Mouse (Mus musculus): Measurements from ENCODE around the gene Gm20489. TPM values are rescaled to one million over a fixed set of nuclear protein-coding genes. Genes with fewer than 3 reads are reported as not detected.
A peak's percentile ranks its signal among the peaks of the same experiment; 100 is the strongest.

The Gm20489 gene
- polyA plus RNA-seq, 1 experiment from 2014 or later = not detected

DNA sequence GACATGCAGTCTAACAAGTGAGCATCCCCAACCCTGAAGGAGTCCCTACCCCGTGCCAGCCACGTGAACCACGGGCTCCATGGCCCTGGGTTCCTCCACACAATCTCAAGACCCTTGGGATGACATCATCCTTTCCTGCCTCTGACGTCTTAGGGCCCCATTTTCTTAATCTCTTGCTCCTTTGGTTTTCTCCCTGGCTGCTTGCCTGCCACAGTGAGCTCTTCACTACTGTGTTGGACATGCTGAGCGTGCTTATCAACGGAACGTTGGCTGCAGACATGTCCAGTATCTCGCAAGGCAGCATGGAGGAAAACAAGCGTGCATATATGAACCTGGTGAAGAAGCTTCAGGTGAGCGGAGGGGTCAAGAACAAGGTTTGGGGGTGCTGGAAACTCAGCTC is 21.3 kb upstream of the Gm20489 start:
- Histone ChIP-seq H3K4me2 (ENCODE audit: low read length) (no peak overlapping the region), H3K36me3 (ENCODE audit: control insufficient read depth, insufficient read depth, low read length) (peaks cover 79% of the 10 kb centered on the region), H3K4me3 (ENCODE audit: low read depth, low read length) (no peak overlapping the region), H3K9ac (ENCODE audit: low read length) (no peak overlapping the region), H3K27me3 (replicated peaks; ENCODE audit: control insufficient read depth, insufficient read depth, low read length) (no peaks in the 10 kb centered on the region), H3K4me1 (replicated peaks; ENCODE audit: control insufficient read depth, insufficient read depth, low read length) (no peaks in the 10 kb centered on the region), H3K27ac (ENCODE audit: low read depth) (no peak overlapping the region), H3K9me3 (ENCODE audit: control insufficient read depth, low read length) (no peaks in the 10 kb centered on the region)
- DNase-seq (ENCODE audit: low spot score) (no peak), ATAC-seq (replicated peaks; ENCODE audit: low FRiP score, low TSS enrichment, low read depth) (no peak)
- WGBS = 91% methylated on average over 10 of the region's 10 CpGs

GRCm38 (mm10) chrX:101289037-101289436 is 20.2 kb upstream of the Gm20489 start:
- 94% methylated on average over 7 of the region's 7 CpGs for WGBS
- H3K27ac ChIP-seq (ENCODE audit: low read depth) = no peak overlapping the region
- no peak overlapping the region for H3K4me3 ChIP-seq (ENCODE audit: low read depth, low read length)
- no peak for DNase-seq (ENCODE audit: low spot score)
- no peaks in the 10 kb centered on the region for H3K9me3 ChIP-seq (ENCODE audit: control insufficient read depth, low read length)
- H3K27me3 ChIP-seq (replicated peaks; ENCODE audit: control insufficient read depth, insufficient read depth, low read length) = 0 out of 2 replicates have a peak, but pooled peaks cover 3% of the 10 kb centered on the region
- H3K4me2 ChIP-seq (ENCODE audit: low read length) = no peak overlapping the region
- no peak overlapping the region for H3K9ac ChIP-seq (ENCODE audit: low read length)
- H3K4me1 ChIP-seq (replicated peaks; ENCODE audit: control insufficient read depth, insufficient read depth, low read length) = no peaks in the 10 kb centered on the region
- ATAC-seq (replicated peaks; ENCODE audit: low FRiP score, low TSS enrichment, low read depth) = no peak
- H3K36me3 ChIP-seq (ENCODE audit: control insufficient read depth, insufficient read depth, low read length) = peaks cover 80% of the 10 kb centered on the region

DNA sequence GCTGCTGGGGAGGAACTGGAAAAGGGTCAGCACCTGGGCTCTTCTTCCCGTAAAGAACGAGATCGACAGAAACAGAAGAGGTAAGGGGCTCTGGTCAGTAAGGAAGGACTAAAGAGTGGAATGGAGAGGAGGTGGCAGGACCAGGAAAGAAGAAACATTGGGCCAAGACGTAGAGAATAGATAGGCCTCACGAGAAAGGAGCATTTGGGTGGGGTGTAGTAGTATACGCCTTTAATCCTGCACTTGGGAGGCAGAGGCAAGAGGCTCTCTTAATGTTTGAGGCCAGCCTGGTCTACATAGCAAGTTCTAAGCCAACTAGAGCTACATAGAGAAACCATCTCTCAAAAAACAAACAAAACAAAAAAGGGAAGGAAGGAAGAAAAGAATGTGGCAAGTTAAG is 19.6 kb upstream of the Gm20489 start:
- Histone ChIP-seq H3K36me3 (ENCODE audit: control insufficient read depth, insufficient read depth, low read length) (peaks cover 80% of the 10 kb centered on the region), H3K9me3 (ENCODE audit: control insufficient read depth, low read length) (no peaks in the 10 kb centered on the region), H3K27me3 (replicated peaks; ENCODE audit: control insufficient read depth, insufficient read depth, low read length) (0 out of 2 replicates have a peak, but pooled peaks cover 3% of the 10 kb centered on the region), H3K9ac (ENCODE audit: low read length) (no peak overlapping the region), H3K4me1 (replicated peaks; ENCODE audit: control insufficient read depth, insufficient read depth, low read length) (no peaks in the 10 kb centered on the region), H3K4me3 (ENCODE audit: low read depth, low read length) (no peak overlapping the region), H3K27ac (ENCODE audit: low read depth) (no peak overlapping the region), H3K4me2 (ENCODE audit: low read length) (no peak overlapping the region)
- no peak for DNase-seq (ENCODE audit: low spot score)
- no peak for ATAC-seq (replicated peaks; ENCODE audit: low FRiP score, low TSS enrichment, low read depth)
- WGBS = 93% methylated on average over 6 of the region's 6 CpGs

GRCm38 (mm10) chrX:101287543-101287942 is 18.7 kb upstream of the Gm20489 start:
- no peaks in the 10 kb centered on the region for H3K9me3 ChIP-seq (ENCODE audit: control insufficient read depth, low read length)
- no peak overlapping the region for H3K4me2 ChIP-seq (ENCODE audit: low read length)
- H3K4me3 ChIP-seq (ENCODE audit: low read depth, low read length) = no peak overlapping the region
- H3K9ac ChIP-seq (ENCODE audit: low read length) = no peak overlapping the region
- no peak overlapping the region for H3K27ac ChIP-seq (ENCODE audit: low read depth)
- peaks cover 78% of the 10 kb centered on the region for H3K36me3 ChIP-seq (ENCODE audit: control insufficient read depth, insufficient read depth, low read length)
- H3K27me3 ChIP-seq (replicated peaks; ENCODE audit: control insufficient read depth, insufficient read depth, low read length) = 0 out of 2 replicates have a peak, but pooled peaks cover 3% of the 10 kb centered on the region
- ATAC-seq (replicated peaks; ENCODE audit: low FRiP score, low TSS enrichment, low read depth) (no peak), DNase-seq (ENCODE audit: low spot score) (no peak)
- no peaks in the 10 kb centered on the region for H3K4me1 ChIP-seq (replicated peaks; ENCODE audit: control insufficient read depth, insufficient read depth, low read length)
- 84% methylated on average over 3 of the region's 3 CpGs for WGBS

DNA sequence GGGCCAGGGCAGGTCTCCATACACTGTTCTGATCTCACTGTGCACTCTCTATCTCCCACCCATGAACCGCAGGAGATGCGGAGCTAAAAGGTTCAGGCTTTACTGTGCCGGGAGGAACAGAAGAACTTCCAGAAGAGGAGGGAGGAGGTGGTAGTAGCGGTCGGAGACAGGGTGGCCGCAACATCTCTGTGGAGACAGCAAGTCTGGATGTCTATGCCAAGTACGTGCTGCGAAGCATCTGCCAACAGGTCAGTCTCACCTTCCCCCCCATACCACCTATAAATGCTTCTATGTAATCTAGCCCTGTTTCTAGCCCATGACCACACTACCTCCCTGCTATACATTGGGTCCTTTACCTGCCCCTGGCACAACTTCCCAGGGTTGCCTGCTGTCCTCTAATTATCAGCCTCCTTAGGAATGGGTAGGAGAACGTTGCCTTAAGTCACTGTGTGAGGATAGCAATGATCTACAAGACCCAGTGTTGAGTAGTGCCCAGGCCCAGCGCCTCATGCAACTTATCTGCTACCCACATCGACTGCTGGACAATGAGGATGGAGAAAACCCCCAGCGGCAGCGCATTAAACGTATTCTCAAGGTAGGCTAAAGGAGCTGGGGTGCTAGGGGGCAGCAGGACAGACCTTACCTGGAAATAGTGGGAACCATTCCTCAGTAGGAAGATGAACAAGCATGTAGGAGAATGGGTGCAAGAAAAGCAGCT is 17.3 kb upstream of the Gm20489 start:
- 89% methylated on average over 14 of the region's 14 CpGs for WGBS
- no peak overlapping the region for H3K27ac ChIP-seq (ENCODE audit: low read depth)

GRCm38 (mm10) chrX:101285534-101285933 is 16.7 kb upstream of the Gm20489 start:
- H3K9ac ChIP-seq (ENCODE audit: low read length) = no peak overlapping the region
- 28% methylated on average over 6 of the region's 6 CpGs for WGBS
- peaks cover 79% of the 10 kb centered on the region for H3K36me3 ChIP-seq (ENCODE audit: control insufficient read depth, insufficient read depth, low read length)
- no peak overlapping the region for H3K4me3 ChIP-seq (ENCODE audit: low read depth, low read length)
- no peak overlapping the region for H3K27ac ChIP-seq (ENCODE audit: low read depth)
- no peak overlapping the region for H3K4me2 ChIP-seq (ENCODE audit: low read length)
- DNase-seq (ENCODE audit: low spot score) (peak; percentile 72), ATAC-seq (replicated peaks; ENCODE audit: low FRiP score, low TSS enrichment, low read depth) (no peak; the same call in 1 of the 2 replicates)
- H3K27me3 ChIP-seq (replicated peaks; ENCODE audit: control insufficient read depth, insufficient read depth, low read length) = 0 out of 2 replicates have a peak, but pooled peaks cover 3% of the 10 kb centered on the region
- H3K9me3 ChIP-seq (ENCODE audit: control insufficient read depth, low read length) = no peaks in the 10 kb centered on the region
- H3K4me1 ChIP-seq (replicated peaks; ENCODE audit: control insufficient read depth, insufficient read depth, low read length) = no peaks in the 10 kb centered on the region

More for the DNA sequence above, 17.3 kb upstream of the Gm20489 start:
- DNase-seq (ENCODE audit: low spot score) (no peak), ATAC-seq (replicated peaks; ENCODE audit: low FRiP score, low TSS enrichment, low read depth) (no peak)
- Histone ChIP-seq H3K4me2 (ENCODE audit: low read length) (no peak overlapping the region), H3K4me3 (ENCODE audit: low read depth, low read length) (no peak overlapping the region), H3K36me3 (ENCODE audit: control insufficient read depth, insufficient read depth, low read length) (peaks cover 77% of the 10 kb centered on the region), H3K27me3 (replicated peaks; ENCODE audit: control insufficient read depth, insufficient read depth, low read length) (0 out of 2 replicates have a peak, but pooled peaks cover 3% of the 10 kb centered on the region), H3K4me1 (replicated peaks; ENCODE audit: control insufficient read depth, insufficient read depth, low read length) (no peaks in the 10 kb centered on the region), H3K9me3 (ENCODE audit: control insufficient read depth, low read length) (no peaks in the 10 kb centered on the region), H3K9ac (ENCODE audit: low read length) (no peak overlapping the region)

GRCm38 (mm10) chrX:101282813-101283212 is 14.0 kb upstream of the Gm20489 start:
- 83% methylated on average over 6 of the region's 6 CpGs for WGBS
- H3K9me3 ChIP-seq (ENCODE audit: control insufficient read depth, low read length) = no peaks in the 10 kb centered on the region
- ATAC-seq (replicated peaks; ENCODE audit: low FRiP score, low TSS enrichment, low read depth) (no peak), DNase-seq (ENCODE audit: low spot score) (no peak)
- H3K27me3 ChIP-seq (replicated peaks; ENCODE audit: control insufficient read depth, insufficient read depth, low read length) = 0 out of 2 replicates have a peak, but pooled peaks cover 3% of the 10 kb centered on the region
- H3K4me2 ChIP-seq (ENCODE audit: low read length) = no peak overlapping the region
- H3K36me3 ChIP-seq (ENCODE audit: control insufficient read depth, insufficient read depth, low read length) = peaks cover 75% of the 10 kb centered on the region
- no peaks in the 10 kb centered on the region for H3K4me1 ChIP-seq (replicated peaks; ENCODE audit: control insufficient read depth, insufficient read depth, low read length)
- H3K9ac ChIP-seq (ENCODE audit: low read length) = no peak overlapping the region
- no peak overlapping the region for H3K27ac ChIP-seq (ENCODE audit: low read depth)
- H3K4me3 ChIP-seq (ENCODE audit: low read depth, low read length) = no peak overlapping the region

DNA sequence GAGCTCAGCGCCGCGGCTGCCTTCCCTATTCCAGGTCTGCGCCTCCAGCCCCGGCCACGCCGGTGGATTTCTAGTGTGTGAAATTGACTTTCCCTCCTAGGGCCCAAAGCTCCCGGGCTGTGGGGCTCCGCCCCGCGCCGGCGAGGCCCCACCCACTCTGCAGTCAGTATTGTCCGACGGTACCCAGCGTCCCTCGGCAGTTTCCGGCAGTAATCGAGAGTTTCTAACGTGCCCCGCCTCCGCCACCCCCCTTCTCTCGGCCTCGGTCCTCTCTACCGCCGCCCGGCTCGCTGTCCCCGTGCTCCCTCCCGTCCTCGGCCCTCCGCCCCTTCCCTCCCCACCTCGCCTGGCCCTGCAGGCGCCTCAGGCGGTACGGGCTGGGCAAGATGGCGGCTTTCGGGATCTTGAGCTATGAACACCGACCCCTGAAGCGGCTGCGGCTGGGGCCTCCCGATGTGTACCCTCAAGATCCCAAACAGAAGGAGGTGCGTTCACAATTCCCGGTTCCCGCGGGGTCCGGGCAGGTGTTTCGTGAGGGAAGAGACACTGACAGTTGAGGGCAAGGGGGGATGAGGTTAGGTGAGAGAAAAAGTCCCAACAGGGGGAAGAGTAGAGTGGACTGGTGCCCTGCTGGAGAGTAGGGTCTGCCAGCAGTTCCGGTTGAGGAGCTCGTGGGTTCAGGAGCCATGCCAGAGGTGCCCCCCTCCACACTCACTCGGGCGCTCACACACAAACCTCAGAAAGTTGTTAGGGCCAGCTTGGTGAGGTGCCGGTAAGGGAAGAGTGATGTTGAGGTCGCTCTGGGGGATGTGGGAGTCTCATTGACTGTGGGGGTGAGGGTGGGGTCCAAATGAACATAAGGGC is 5.3 kb upstream of the Gm20489 start, which contains the start of gene Med12:
Med12 (plus strand) TSS at position 156 of the 864 bp plus-strand sequence.
- no peaks in the 10 kb centered on the region for H3K4me1 ChIP-seq (replicated peaks; ENCODE audit: control insufficient read depth, insufficient read depth, low read length)
- H3K9me3 ChIP-seq (ENCODE audit: control insufficient read depth, low read length) = no peaks in the 10 kb centered on the region
- 0 out of 2 replicates have a peak, but pooled peaks cover 3% of the 10 kb centered on the region for H3K27me3 ChIP-seq (replicated peaks; ENCODE audit: control insufficient read depth, insufficient read depth, low read length)
- H3K27ac ChIP-seq (ENCODE audit: low read depth) = peak within 1 kb of the TSS; percentile 63; the same call in 1 of the 2 replicates
- 17% methylated on average over 52 of the region's 54 CpGs for WGBS
- H3K9ac ChIP-seq (ENCODE audit: low read length) = peak within 1 kb of the TSS; percentile 56
- peak within 1 kb of the TSS; percentile 48 for H3K4me3 ChIP-seq (ENCODE audit: low read depth, low read length)
- H3K36me3 ChIP-seq (ENCODE audit: control insufficient read depth, insufficient read depth, low read length) = peaks cover 22% of the 10 kb centered on the region
- ATAC-seq (replicated peaks; ENCODE audit: low FRiP score, low TSS enrichment, low read depth) = peak; percentile 95
- H3K4me2 ChIP-seq (ENCODE audit: low read length) = peak within 1 kb of the TSS; percentile 48
- peak; percentile 84 for DNase-seq (ENCODE audit: low spot score)
